Mouse (Mus musculus) urinary bladder, adult 2 months (tissue): ENCODE measurements at regions not wholly inside any gene's neighbourhood (a gene's known extent, or its start where the extent isn't known, plus 50 kb on each side); places are given as distances from the start of the nearest gene placed in this dataset.

Experiments used
- DNase-seq: peaks from one replicate; pipeline ENCODE4 v3.0.0; 2022; ENCODE audit warnings: low spot score

- no peak for DNase-seq
Measured at GRCm38 (mm10) chr7:135767493-135767892, 51.3 kb upstream of the Mki67 start.

GRCm38 (mm10) chr7:135768064-135768463, 51.9 kb upstream of the Mki67 start:
- no peak for DNase-seq

- DNase-seq: peak; percentile 64
Measured at GRCm38 (mm10) chr7:135768592-135768991, 52.4 kb upstream of the Mki67 start.

GRCm38 (mm10) chr7:135769082-135769673, 53.0 kb upstream of the Mki67 start:
- DNase-seq: no peak

GRCm38 (mm10) chr7:135770051-135770450, 53.9 kb upstream of the Mki67 start:
- DNase-seq: no peak

- no peak for DNase-seq
Measured at GRCm38 (mm10) chr7:135775832-135776433, 59.8 kb upstream of the Mki67 start.

GRCm38 (mm10) chr7:135790167-135790566, 74.0 kb upstream of the Mki67 start:
- no peak for DNase-seq

GRCm38 (mm10) chr7:135790978-135791377, 74.8 kb upstream of the Mki67 start:
- peak; percentile 35 for DNase-seq

- DNase-seq: no peak
Measured at GRCm38 (mm10) chr7:135791953-135792690, 76.0 kb upstream of the Mki67 start.

GRCm38 (mm10) chr7:135792918-135793317, 76.8 kb upstream of the Mki67 start:
- no peak for DNase-seq

GRCm38 (mm10) chr7:135794238-135794637, 78.1 kb upstream of the Mki67 start:
- DNase-seq: no peak

- DNase-seq: no peak
Measured at GRCm38 (mm10) chr7:135794679-135795078, 78.5 kb upstream of the Mki67 start.

- no peak for DNase-seq
Measured at GRCm38 (mm10) chr7:135798441-135798840, 82.3 kb upstream of the Mki67 start.

GRCm38 (mm10) chr7:135802598-135803121, 86.5 kb upstream of the Mki67 start:
- no peak for DNase-seq

GRCm38 (mm10) chr7:135804730-135805129, 88.6 kb upstream of the Mki67 start:
- DNase-seq: no peak

- DNase-seq: no peak
Measured at GRCm38 (mm10) chr7:135806139-135806538, 90.0 kb upstream of the Mki67 start.

GRCm38 (mm10) chr7:135806673-135807072, 90.5 kb upstream of the Mki67 start:
- no peak for DNase-seq

- no peak for DNase-seq
Measured at GRCm38 (mm10) chr7:135809167-135809566, 93.0 kb upstream of the Mki67 start.

GRCm38 (mm10) chr7:135809751-135810379, 93.7 kb upstream of the Mki67 start:
- DNase-seq: no peak

- DNase-seq: no peak
Measured at GRCm38 (mm10) chr7:135810971-135811370, 94.8 kb upstream of the Mki67 start.

- DNase-seq: no peak
Measured at GRCm38 (mm10) chr7:135813616-135814015, 97.5 kb upstream of the Mki67 start.

- DNase-seq: no peak
Measured at GRCm38 (mm10) chr7:135816191-135816590, 100.0 kb upstream of the Mki67 start.
